Mouse (Mus musculus): ENCODE data around the gene Map3k9.

- TF ChIP-seq CTCF (IDR thresholded peaks at IDR 0.05; ENCODE audit: low read depth, low read length), result no peak
- TF ChIP-seq GATA1 (IDR thresholded peaks at IDR 0.05; ENCODE audit: borderline replicate concordance, low read length), result no peak
- no peak for TF ChIP-seq GATA2 (IDR thresholded peaks at IDR 0.05; ENCODE audit: borderline replicate concordance, low read depth, low read length)
- TF ChIP-seq POLR2AphosphoS5 (IDR thresholded peaks at IDR 0.05; ENCODE audit: insufficient replicate concordance, low read depth, low read length), result no peak
These were observed 26.3 kb downstream of the Map3k9 start for GRCm38 (mm10) chr12:81754651-81755050.

All from G1E (cell line).